In the genomic region with DNA sequence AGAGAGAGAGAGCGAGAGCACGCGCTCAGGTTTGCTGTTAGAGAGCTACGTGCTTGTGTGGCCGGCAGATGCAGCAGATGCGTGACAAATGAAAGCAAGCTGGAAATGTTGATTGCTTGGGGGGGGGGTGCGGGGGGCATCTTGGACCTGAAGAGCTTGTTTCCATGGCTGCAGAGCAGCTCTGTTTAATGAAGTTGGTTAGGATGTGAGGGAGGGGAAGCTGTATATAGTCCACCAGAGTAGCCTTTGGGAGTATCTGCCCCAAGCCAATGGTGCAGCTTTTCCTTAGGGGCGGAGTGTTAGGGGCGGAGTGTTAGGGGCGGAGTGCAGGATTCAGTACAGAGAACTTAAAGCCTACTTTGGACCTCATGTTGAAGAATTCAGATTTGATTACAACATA, we compare ENCODE assay signal across 10 mouse cellular contexts. TPM values are rescaled to one million over a fixed set of nuclear protein-coding genes. Genes with fewer than 3 reads are reported as not detected.
DNase-seq lines count a peak whose midpoint lies in the region; ATAC-seq lines count a peak whose summit lies in the region.
"Had no signal": no experiment of that assay in that cellular context is flagged by ENCODE, and none has a peak within 500 bp of the region (broad histone marks: within the 10 kb centered on the region; RNA-seq: fewer than 3 reads in every experiment).

No protein-coding gene starts in this region.

- no peak overlapping the region for H3K9ac ChIP-seq in heart, embryonic 16.5 days (ENCODE audit: low read length)
- no peak overlapping the region for H3K9ac ChIP-seq in midbrain, embryonic 15.5 days

- H3K4me1 ChIP-seq in heart, embryonic 16.5 days (ENCODE audit: control insufficient read depth, insufficient read depth, low read length): peaks cover 11% of the 10 kb centered on the region
- peaks cover 15% of the 10 kb centered on the region; the same call in 1 of the 2 replicates for H3K4me1 ChIP-seq in midbrain, embryonic 15.5 days

- no peak overlapping the region for H3K27ac ChIP-seq in heart, embryonic 16.5 days (ENCODE audit: low read length)
- no peak overlapping the region for H3K27ac ChIP-seq in midbrain, embryonic 15.5 days

- WGBS in heart, embryonic 16.5 days: 36% methylated on average over 10 of the region's 10 CpGs
- 32% methylated on average over 10 of the region's 10 CpGs for WGBS in midbrain, embryonic 15.5 days

- peak overlapping the region; percentile 52 for H3K4me2 ChIP-seq in heart, embryonic 16.5 days (ENCODE audit: low read depth, low read length)
- peak overlapping the region; percentile 19; the same call in 1 of the 2 replicates for H3K4me2 ChIP-seq in midbrain, embryonic 15.5 days

- DNase-seq in heart, postnatal 14 days: no peak
- DNase-seq in embryo, embryonic 9.5 days (ENCODE audit: extremely low spot score): peak; percentile 37
- peak; percentile 30 for DNase-seq in kidney, postnatal 14 days
- no peak for DNase-seq in left cerebral cortex, postnatal 10 days (ENCODE audit: extremely low spot score in 1 of 2, low spot score in 2 of 2)
- no peak for DNase-seq in testis, postnatal 10 days (ENCODE audit: low spot score)

- H3K36me3 ChIP-seq in heart, embryonic 16.5 days (ENCODE audit: control insufficient read depth, insufficient read depth): no peaks in the 10 kb centered on the region
- no peaks in the 10 kb centered on the region for H3K36me3 ChIP-seq in midbrain, embryonic 15.5 days (replicated peaks)

- peak; percentile 63; the same call in 1 of the 2 replicates for ATAC-seq in heart, embryonic 16.5 days (replicated peaks; ENCODE audit: extremely low read depth, insufficient read depth, low FRiP score)
- ATAC-seq in midbrain, embryonic 15.5 days (replicated peaks): 0 out of 2 replicates have a peak, but pooled peaks have one; percentile 48
- no peak for ATAC-seq in megakaryocyte-erythroid progenitor cell, adult 5-6 weeks (replicated peaks; ENCODE audit: low FRiP score, low TSS enrichment, poor library complexity, severe bottlenecking)

- intact Hi-C loops in heart, postnatal 14 days (cut with DNase I): no loop called here
- intact Hi-C loops in left cerebral cortex, postnatal 10 days (cut with DNase I): no loop called here

- no peaks in the 10 kb centered on the region for H3K27me3 ChIP-seq in heart, embryonic 16.5 days (ENCODE audit: control insufficient read depth, insufficient read depth, low read length)
- no peaks in the 10 kb centered on the region for H3K27me3 ChIP-seq in midbrain, embryonic 15.5 days (replicated peaks)

- H3K4me3 ChIP-seq in heart, embryonic 16.5 days (ENCODE audit: low read length): peak overlapping the region; percentile 19; the same call in 1 of the 2 replicates
- no peak overlapping the region for H3K4me3 ChIP-seq in midbrain, embryonic 15.5 days

- no peaks in the 10 kb centered on the region; the same call in 1 of the 2 replicates for H3K9me3 ChIP-seq in heart, embryonic 16.5 days (replicated peaks; ENCODE audit: control insufficient read depth, low read length)
- H3K9me3 ChIP-seq in midbrain, embryonic 15.5 days: no peaks in the 10 kb centered on the region

RNA-seq across cellular contexts. Expression of a gene that starts 22.4 kb away (rescaled TPM):
- polyA plus RNA-seq in heart, embryonic 16.5 days (2015; fragmentation: Nextera tagmentation; extraction: Ambion mirVana): 7.7 and 11.5 TPM in 2 replicates
- 1 to 10 TPM; 5.6 to 6.7 TPM for total RNA-seq in heart, postnatal 14 days (2021)
- 3.1 and 3.7 TPM in 2 replicates for polyA plus RNA-seq in midbrain, embryonic 15.5 days (2015; fragmentation: Nextera tagmentation; extraction: Ambion mirVana)
- 1 to 10 TPM; 5.5 to 7.1 TPM for total RNA-seq in left cerebral cortex, postnatal 10 days (2021)
- total RNA-seq in megakaryocyte-erythroid progenitor cell, adult 5-6 weeks (2014; fragmentation: Nextera tagmentation): 7.6 and 11.3 TPM in 2 replicates
- total RNA-seq in megakaryocyte-erythroid progenitor cell, adult 5-6 weeks (2017): 9.8 and 17.4 TPM in 2 replicates

RNA-seq across cellular contexts. Expression of a gene that starts 26.9 kb away (rescaled TPM):
- 7.2 and 7.5 TPM in 2 replicates for polyA plus RNA-seq in heart, embryonic 16.5 days (2015; fragmentation: Nextera tagmentation; extraction: Ambion mirVana)
- 1 to 10 TPM; 2.6 to 2.8 TPM for total RNA-seq in heart, postnatal 14 days (2021)
- polyA plus RNA-seq in midbrain, embryonic 15.5 days (2015; fragmentation: Nextera tagmentation; extraction: Ambion mirVana): 15.1 and 17.2 TPM in 2 replicates
- total RNA-seq in left cerebral cortex, postnatal 10 days (2021): 10 to 100 TPM; 15.0 to 16.6 TPM
- 22.7 and 28.2 TPM in 2 replicates for total RNA-seq in megakaryocyte-erythroid progenitor cell, adult 5-6 weeks (2014; fragmentation: Nextera tagmentation)
- total RNA-seq in megakaryocyte-erythroid progenitor cell, adult 5-6 weeks (2017): 5.2 and 8.2 TPM in 2 replicates

RNA-seq across cellular contexts. Expression of a gene that starts 34.5 kb away (rescaled TPM):
- polyA plus RNA-seq in heart, embryonic 16.5 days (2015; fragmentation: Nextera tagmentation; extraction: Ambion mirVana): 0.18 TPM in 1 of 2 replicates, not detected in the other
- under 1 TPM; 0.17 to 0.22 TPM for total RNA-seq in heart, postnatal 14 days (2021)
- polyA plus RNA-seq in midbrain, embryonic 15.5 days (2015; fragmentation: Nextera tagmentation; extraction: Ambion mirVana): 0.22 and 0.28 TPM in 2 replicates
- total RNA-seq in left cerebral cortex, postnatal 10 days (2021): 1 to 10 TPM in 1 of 2 experiments, under 1 TPM in 1; 0.81 to 1.4 TPM
- not detected in 2 replicates for total RNA-seq in megakaryocyte-erythroid progenitor cell, adult 5-6 weeks (2014; fragmentation: Nextera tagmentation)
- total RNA-seq in megakaryocyte-erythroid progenitor cell, adult 5-6 weeks (2017): not detected in 2 replicates
- total RNA-seq: MEL had no signal

RNA-seq across cellular contexts. Expression of a gene that starts 35.2 kb away (rescaled TPM):
- polyA plus RNA-seq in heart, embryonic 16.5 days (2015; fragmentation: Nextera tagmentation; extraction: Ambion mirVana): not detected in 2 replicates
- not detected for total RNA-seq in heart, postnatal 14 days (2021)
- not detected in 2 replicates for polyA plus RNA-seq in midbrain, embryonic 15.5 days (2015; fragmentation: Nextera tagmentation; extraction: Ambion mirVana)
- total RNA-seq in left cerebral cortex, postnatal 10 days (2021): not detected
- total RNA-seq in megakaryocyte-erythroid progenitor cell, adult 5-6 weeks (2014; fragmentation: Nextera tagmentation): not detected in 2 replicates
- not detected in 2 replicates for total RNA-seq in megakaryocyte-erythroid progenitor cell, adult 5-6 weeks (2017)
- total RNA-seq: megakaryocyte progenitor cell, adult 5-6 weeks; MEL had no signal

RNA-seq across cellular contexts. Expression of a gene that starts 46.1 kb away (rescaled TPM):
- 78.8 and 86.3 TPM in 2 replicates for polyA plus RNA-seq in heart, embryonic 16.5 days (2015; fragmentation: Nextera tagmentation; extraction: Ambion mirVana)
- 10 to 100 TPM; 48.5 to 56.0 TPM for total RNA-seq in heart, postnatal 14 days (2021)
- polyA plus RNA-seq in midbrain, embryonic 15.5 days (2015; fragmentation: Nextera tagmentation; extraction: Ambion mirVana): 96.0 and 100 TPM in 2 replicates
- 10 to 100 TPM; 58.4 to 59.7 TPM for total RNA-seq in left cerebral cortex, postnatal 10 days (2021)
- total RNA-seq in megakaryocyte-erythroid progenitor cell, adult 5-6 weeks (2014; fragmentation: Nextera tagmentation): 103 and 110 TPM in 2 replicates
- 193 and 210 TPM in 2 replicates for total RNA-seq in megakaryocyte-erythroid progenitor cell, adult 5-6 weeks (2017)

Comparison
In these comparisons a context has a peak if more than half of its experiments do, and no peak if none do; other contexts are left out.
1. DNase-seq: peak in embryo, embryonic 9.5 days (single experiment) and kidney, postnatal 14 days (single experiment); none in heart, postnatal 14 days (0 of 2), left cerebral cortex, postnatal 10 days (0 of 2) and testis, postnatal 10 days (single experiment).